Mouse (Mus musculus): ENCODE results near the gene Tmem107. TPM values are rescaled to one million over a fixed set of nuclear protein-coding genes. Genes with fewer than 3 reads are reported as not detected.

Gene Tmem107
- polyA plus RNA-seq, 1 experiment from 2014 or later, result 62.9 TPM

DNA sequence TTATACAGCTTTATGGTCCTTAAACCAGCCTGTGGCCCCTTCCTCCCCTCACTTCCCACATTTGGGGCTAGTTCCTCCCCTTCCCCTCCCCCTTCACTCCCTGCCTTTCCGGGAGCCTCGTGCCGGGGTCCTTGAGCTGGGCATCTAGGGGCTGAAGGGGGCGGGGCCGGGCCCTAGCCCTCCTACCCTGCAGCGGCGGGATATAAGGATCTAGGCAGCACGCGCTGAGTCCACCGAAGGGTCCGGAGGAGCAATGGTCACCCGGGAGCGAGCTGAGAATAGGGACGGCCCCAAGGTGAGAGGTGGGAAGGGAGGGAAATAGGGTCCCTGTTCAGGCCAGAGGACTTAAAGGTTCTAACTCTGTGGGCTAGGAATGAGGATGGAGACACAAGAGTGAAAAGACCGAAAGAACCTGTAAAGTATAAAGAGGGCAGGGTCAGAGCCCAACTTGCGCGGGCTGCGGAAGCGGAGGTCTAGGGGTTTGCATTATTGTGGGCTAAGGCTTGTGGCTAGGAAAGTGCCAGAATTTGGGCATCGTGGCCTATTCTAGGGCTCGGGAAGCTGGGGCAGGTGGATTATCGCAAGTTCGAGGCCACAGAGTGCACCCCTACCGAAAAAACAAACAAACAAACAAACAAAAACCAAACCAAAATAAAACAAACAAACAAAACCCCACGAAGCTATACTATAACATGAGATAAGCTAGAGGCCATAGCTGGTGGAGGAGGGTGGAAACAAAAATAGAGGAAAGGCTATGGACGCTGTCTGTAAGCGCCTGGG, 49.8 kb downstream of the Tmem107 start, which contains the start of gene Hes7:
Hes7 (plus strand) TSS at position 184 of the 780 bp plus-strand sequence.
- no peak for DNase-seq (ENCODE audit: low spot score)
- WGBS, result 3% methylated on average over 26 of the region's 27 CpGs
- H3K36me3 ChIP-seq (ENCODE audit: insufficient read depth, low read length), result no peaks in the 10 kb centered on the region
- H3K9ac ChIP-seq (replicated peaks; ENCODE audit: low read depth), result 0 out of 2 replicates have a peak within 1 kb of the TSS, but pooled peaks have one; percentile 48
- no peaks in the 10 kb centered on the region for H3K9me3 ChIP-seq (ENCODE audit: low read length)
- TF ChIP-seq CTCF (IDR thresholded peaks at IDR 0.05), result no peak
- peak within 1 kb of the TSS; percentile 77 for H3K4me2 ChIP-seq (replicated peaks; ENCODE audit: low read depth, low read length)
- no peaks in the 10 kb centered on the region for H3K27me3 ChIP-seq (replicated peaks; ENCODE audit: insufficient read depth, low read length)
- H3K4me3 ChIP-seq (ENCODE audit: low read depth, low read length), result peak within 1 kb of the TSS; percentile 54
- ATAC-seq, result no peak
- H3K27ac ChIP-seq (ENCODE audit: low read length), result no peak within 1 kb of the TSS
- H3K4me1 ChIP-seq (ENCODE audit: insufficient read depth, low read depth, low read length), result peaks cover 17% of the 10 kb centered on the region; the same call in 1 of the 2 replicates

DNA sequence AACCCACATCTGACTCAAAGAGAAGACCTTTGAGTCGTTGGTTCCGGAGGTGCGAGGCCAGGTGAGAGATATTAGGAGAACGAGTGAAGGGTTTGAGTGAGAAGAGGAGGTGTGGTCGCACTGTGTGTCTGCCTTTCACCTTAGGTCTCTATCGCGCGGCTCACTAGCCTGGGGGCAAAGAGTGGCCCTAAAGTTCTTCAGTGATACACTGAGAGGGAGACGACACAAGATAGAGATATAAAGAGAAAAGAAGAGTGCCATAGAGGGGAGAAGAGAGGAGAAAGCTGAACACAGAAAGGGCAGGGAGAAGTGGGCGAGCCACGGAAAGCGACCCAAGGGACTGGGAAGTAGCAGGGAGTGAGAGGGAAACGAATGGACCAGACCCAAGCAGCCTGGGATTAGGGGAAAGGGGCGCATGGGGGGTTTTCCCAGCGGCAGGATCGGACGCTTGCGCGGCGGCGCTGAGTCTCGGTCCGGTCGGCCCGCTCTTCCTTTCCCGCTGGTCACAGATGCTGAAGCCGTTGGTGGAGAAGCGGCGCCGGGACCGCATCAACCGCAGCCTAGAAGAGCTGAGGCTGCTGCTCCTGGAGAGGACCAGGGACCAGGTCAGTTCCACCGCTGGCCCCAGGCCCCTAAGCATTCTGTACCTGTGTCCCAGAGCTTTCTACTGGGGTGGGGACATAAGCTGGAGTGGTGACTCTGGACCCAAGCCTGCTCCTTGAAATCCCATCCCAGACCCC, 50.6 kb downstream of the Tmem107 start:
- WGBS, result under 1% methylated on average over 20 of the region's 33 CpGs
- TF ChIP-seq CTCF (IDR thresholded peaks at IDR 0.05) (no peak), EP300 (IDR thresholded peaks at IDR 0.05) (no peak)
- no peaks in the 10 kb centered on the region for H3K36me3 ChIP-seq (ENCODE audit: insufficient read depth, low read length)
- ATAC-seq (no peak), DNase-seq (ENCODE audit: low spot score) (peak; percentile 40)
- H3K27ac ChIP-seq (ENCODE audit: low read length), result no peak overlapping the region
- H3K9me3 ChIP-seq (ENCODE audit: low read length), result no peaks in the 10 kb centered on the region
- H3K4me1 ChIP-seq (ENCODE audit: insufficient read depth, low read depth, low read length), result peaks cover 21% of the 10 kb centered on the region; the same call in 1 of the 2 replicates
- no peaks in the 10 kb centered on the region for H3K27me3 ChIP-seq (replicated peaks; ENCODE audit: insufficient read depth, low read length)
- peak overlapping the region; percentile 54 for H3K4me3 ChIP-seq (ENCODE audit: low read depth, low read length)
- 0 out of 2 replicates have a peak overlapping the region, but pooled peaks have one; percentile 48 for H3K9ac ChIP-seq (replicated peaks; ENCODE audit: low read depth)
- peak overlapping the region; percentile 77 for H3K4me2 ChIP-seq (replicated peaks; ENCODE audit: low read depth, low read length)

DNA sequence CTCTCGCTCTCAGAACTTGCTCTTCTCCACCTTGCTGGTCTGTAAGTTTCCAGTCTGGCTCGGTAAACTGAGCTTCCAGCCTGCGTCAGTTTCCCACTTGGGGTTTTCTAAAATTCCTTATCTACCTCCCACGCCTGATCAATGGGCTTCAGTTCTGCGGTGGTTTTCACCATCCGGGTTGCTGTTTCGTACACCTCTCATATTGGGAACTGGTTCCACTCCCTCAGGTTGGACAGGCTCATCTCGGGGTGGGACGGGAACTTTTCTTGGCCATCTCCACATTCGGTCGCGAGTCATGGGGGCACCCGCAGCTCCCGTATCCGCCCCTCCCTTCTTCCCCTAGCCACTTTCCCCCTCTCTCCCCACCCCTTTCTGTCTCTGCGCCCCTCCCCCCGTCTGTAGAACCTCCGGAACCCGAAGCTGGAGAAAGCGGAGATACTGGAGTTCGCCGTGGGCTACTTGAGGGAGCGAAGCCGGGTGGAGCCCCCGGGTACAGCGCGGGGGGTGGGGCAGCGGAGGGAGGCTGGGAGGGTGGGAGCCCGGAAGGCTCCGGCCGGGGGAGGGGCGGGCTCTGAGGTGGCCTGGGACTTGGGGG, 51.2 kb downstream of the Tmem107 start:
- no peak for DNase-seq (ENCODE audit: low spot score)
- no peak for ATAC-seq

DNA sequence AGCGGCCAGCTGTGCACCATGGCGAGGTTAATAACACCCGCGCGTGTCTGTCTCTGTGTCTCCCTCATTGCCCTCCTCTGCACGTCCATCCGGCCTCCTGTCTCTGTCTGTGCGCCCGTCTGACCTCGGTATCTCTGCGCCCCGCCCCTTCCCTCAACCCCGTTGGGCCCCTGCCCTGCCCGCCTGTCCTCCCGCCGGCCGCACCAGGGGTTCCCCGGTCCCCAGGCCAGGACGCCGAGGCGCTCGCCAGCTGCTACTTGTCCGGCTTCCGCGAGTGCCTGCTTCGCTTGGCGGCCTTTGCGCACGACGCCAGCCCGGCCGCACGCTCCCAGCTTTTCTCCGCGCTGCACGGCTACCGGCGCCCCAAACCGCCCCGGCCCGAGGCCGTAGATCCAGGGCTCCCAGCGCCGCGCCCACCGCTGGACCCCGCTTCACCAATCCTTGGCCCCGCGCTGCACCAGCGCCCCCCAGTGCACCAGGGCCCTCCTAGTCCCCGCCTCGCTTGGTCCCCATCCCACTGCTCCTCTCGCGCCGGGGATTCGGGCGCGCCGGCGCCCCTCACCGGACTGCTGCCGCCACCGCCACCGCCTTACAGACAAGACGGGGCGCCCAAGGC, 51.8 kb downstream of the Tmem107 start, which contains the start of gene 9130213A22Rik:
9130213A22Rik (minus strand) TSS at position 254 of the 616 bp plus-strand sequence.
- H3K27me3 ChIP-seq (replicated peaks; ENCODE audit: insufficient read depth, low read length), result no peaks in the 10 kb centered on the region
- H3K4me1 ChIP-seq (ENCODE audit: insufficient read depth, low read depth, low read length), result peaks cover 23% of the 10 kb centered on the region; the same call in 1 of the 2 replicates
- ATAC-seq, result peak; percentile 62
- TF ChIP-seq CTCF (IDR thresholded peaks at IDR 0.05) (peak; percentile 83), EP300 (IDR thresholded peaks at IDR 0.05) (no peak)
- WGBS, result under 1% methylated on average over 59 of the region's 66 CpGs
- H3K9ac ChIP-seq (replicated peaks; ENCODE audit: low read depth), result peak within 1 kb of the TSS; percentile 48
- peak; percentile 93 for DNase-seq (ENCODE audit: low spot score)
- H3K9me3 ChIP-seq (ENCODE audit: low read length), result no peaks in the 10 kb centered on the region
- peak within 1 kb of the TSS; percentile 54 for H3K4me3 ChIP-seq (ENCODE audit: low read depth, low read length)
- H3K27ac ChIP-seq (ENCODE audit: low read length), result peak within 1 kb of the TSS; percentile 87
- peak within 1 kb of the TSS; percentile 77 for H3K4me2 ChIP-seq (replicated peaks; ENCODE audit: low read depth, low read length)
- H3K36me3 ChIP-seq (ENCODE audit: insufficient read depth, low read length), result no peaks in the 10 kb centered on the region

More for the DNA sequence above, 51.2 kb downstream of the Tmem107 start:
- WGBS, result under 1% methylated on average over 27 of the region's 32 CpGs
- peak overlapping the region; percentile 48 for H3K9ac ChIP-seq (replicated peaks; ENCODE audit: low read depth)
- H3K27ac ChIP-seq (ENCODE audit: low read length), result peak overlapping the region; percentile 87
- no peaks in the 10 kb centered on the region for H3K36me3 ChIP-seq (ENCODE audit: insufficient read depth, low read length)
- H3K27me3 ChIP-seq (replicated peaks; ENCODE audit: insufficient read depth, low read length), result no peaks in the 10 kb centered on the region
- H3K4me3 ChIP-seq (ENCODE audit: low read depth, low read length), result peak overlapping the region; percentile 54
- peak overlapping the region; percentile 77 for H3K4me2 ChIP-seq (replicated peaks; ENCODE audit: low read depth, low read length)
- no peaks in the 10 kb centered on the region for H3K9me3 ChIP-seq (ENCODE audit: low read length)
- TF ChIP-seq CTCF (IDR thresholded peaks at IDR 0.05) (no peak), EP300 (IDR thresholded peaks at IDR 0.05) (no peak)
- H3K4me1 ChIP-seq (ENCODE audit: insufficient read depth, low read depth, low read length), result peaks cover 23% of the 10 kb centered on the region; the same call in 1 of the 2 replicates

Other genes with a start within 250 kb of the Tmem107 start
- 79.1 and 85.4 TPM in 2 replicates for gene Ndel1, start 198.9 kb upstream of the Tmem107 start, polyA plus RNA-seq (2015; fragmentation: Nextera tagmentation; extraction: Ambion mirVana)
- gene Rnf222, start 182.3 kb upstream of the Tmem107 start, polyA plus RNA-seq (2015; fragmentation: Nextera tagmentation; extraction: Ambion mirVana), result 0.16 and 0.19 TPM in 2 replicates
- gene Rpl26, start 169.2 kb upstream of the Tmem107 start, polyA plus RNA-seq (2015; fragmentation: Nextera tagmentation; extraction: Ambion mirVana), result 741 and 807 TPM in 2 replicates
- gene Odf4, start 143.7 kb upstream of the Tmem107 start, polyA plus RNA-seq (2015; fragmentation: Nextera tagmentation; extraction: Ambion mirVana), result not detected in 2 replicates
- gene Arhgef15, start 113.3 kb upstream of the Tmem107 start, polyA plus RNA-seq (2015; fragmentation: Nextera tagmentation; extraction: Ambion mirVana), result 24.2 and 30.7 TPM in 2 replicates
- gene Slc25a35, start 102.7 kb upstream of the Tmem107 start, polyA plus RNA-seq (2015; fragmentation: Nextera tagmentation; extraction: Ambion mirVana), result 4.3 and 5.5 TPM in 2 replicates
- gene Rangrf, start 95.6 kb upstream of the Tmem107 start, polyA plus RNA-seq (2015; fragmentation: Nextera tagmentation; extraction: Ambion mirVana), result 16.0 and 18.3 TPM in 2 replicates
- 7.0 and 9.0 TPM in 2 replicates for gene Pfas, start 62.3 kb upstream of the Tmem107 start, polyA plus RNA-seq (2015; fragmentation: Nextera tagmentation; extraction: Ambion mirVana)
- 12.2 and 12.3 TPM in 2 replicates for gene Ctc1, start 54.9 kb upstream of the Tmem107 start, polyA plus RNA-seq (2015; fragmentation: Nextera tagmentation; extraction: Ambion mirVana)
- 6.5 and 9.1 TPM in 2 replicates for gene Aurkb, start 25.2 kb upstream of the Tmem107 start, polyA plus RNA-seq (2015; fragmentation: Nextera tagmentation; extraction: Ambion mirVana)
- gene Borcs6, start 11.1 kb upstream of the Tmem107 start, polyA plus RNA-seq (2015; fragmentation: Nextera tagmentation; extraction: Ambion mirVana), result 20.1 and 21.9 TPM in 2 replicates
- gene Vamp2, start 17.7 kb downstream of the Tmem107 start, polyA plus RNA-seq (2015; fragmentation: Nextera tagmentation; extraction: Ambion mirVana), result 45.0 and 50.6 TPM in 2 replicates
- gene Per1, start 24.4 kb downstream of the Tmem107 start, polyA plus RNA-seq (2015; fragmentation: Nextera tagmentation; extraction: Ambion mirVana), result 16.6 and 30.0 TPM in 2 replicates
- 0.38 and 0.49 TPM in 2 replicates for gene Hes7, start 49.6 kb downstream of the Tmem107 start, polyA plus RNA-seq (2015; fragmentation: Nextera tagmentation; extraction: Ambion mirVana)
- gene 9130213A22Rik, start 51.8 kb downstream of the Tmem107 start, polyA plus RNA-seq (2015; fragmentation: Nextera tagmentation; extraction: Ambion mirVana), result 0.42 and 0.50 TPM in 2 replicates
- 0.13 and 0.44 TPM in 2 replicates for gene Aloxe3, start 55.1 kb downstream of the Tmem107 start, polyA plus RNA-seq (2015; fragmentation: Nextera tagmentation; extraction: Ambion mirVana)
- gene Alox12b, start 86.2 kb downstream of the Tmem107 start, polyA plus RNA-seq (2015; fragmentation: Nextera tagmentation; extraction: Ambion mirVana), result not detected in 2 replicates
- gene Alox8, start 127.0 kb downstream of the Tmem107 start, polyA plus RNA-seq (2015; fragmentation: Nextera tagmentation; extraction: Ambion mirVana), result 0.04 and 0.08 TPM in 2 replicates
- 0.04 TPM in 1 of 2 replicates, not detected in the other for gene Gucy2e, start 166.2 kb downstream of the Tmem107 start, polyA plus RNA-seq (2015; fragmentation: Nextera tagmentation; extraction: Ambion mirVana)